19 mouse cellular contexts compared by ENCODE assay signal in genomic region chr2:165305438-165305837, GRCm38 (mm10). TPM values are rescaled to one million over a fixed set of nuclear protein-coding genes. Genes with fewer than 3 reads are reported as not detected.
DNase-seq lines count a peak whose midpoint lies in the region; ATAC-seq and TF ChIP-seq lines count a peak whose summit lies in the region.
"Had no signal": no experiment of that assay in that cellular context is flagged by ENCODE, and none has a peak within 500 bp of the region (broad histone marks: within the 10 kb centered on the region; RNA-seq: fewer than 3 reads in every experiment).

No protein-coding gene starts in this region.

- no peak overlapping the region for H3K4me3 ChIP-seq in kidney, embryonic 15.5 days (replicated peaks)
- H3K4me3 ChIP-seq in lung, embryonic 14.5 days (ENCODE audit: low read depth, low read length) = no peak overlapping the region
- H3K4me3 ChIP-seq in liver, embryonic 13.5 days (replicated peaks) = no peak overlapping the region
- no peak overlapping the region for H3K4me3 ChIP-seq in liver, postnatal 0 days (ENCODE audit: low read depth, low read length)
- H3K4me3 ChIP-seq: embryonic facial prominence, embryonic 12.5 days; forebrain, embryonic 12.5 days; heart, embryonic 15.5 days had no signal

- no peak for TF ChIP-seq CTCF in lung, embryonic 14.5 days (IDR thresholded peaks at IDR 0.05; ENCODE audit: low read depth)
- no peak for TF ChIP-seq CTCF in liver, postnatal 0 days (IDR thresholded peaks at IDR 0.05; ENCODE audit: low read depth)

- peaks cover 94% of the 10 kb centered on the region for H3K36me3 ChIP-seq in kidney, embryonic 15.5 days
- H3K36me3 ChIP-seq in lung, embryonic 14.5 days (ENCODE audit: insufficient read depth) = peaks cover 69% of the 10 kb centered on the region
- peaks cover 42% of the 10 kb centered on the region for H3K36me3 ChIP-seq in liver, embryonic 13.5 days
- peaks cover 36% of the 10 kb centered on the region for H3K36me3 ChIP-seq in liver, postnatal 0 days (replicated peaks; ENCODE audit: insufficient read depth, low read length)

- H3K27me3 ChIP-seq in kidney, embryonic 15.5 days = no peaks in the 10 kb centered on the region
- H3K27me3 ChIP-seq in lung, embryonic 14.5 days (ENCODE audit: insufficient read depth, low read length) = no peaks in the 10 kb centered on the region
- no peaks in the 10 kb centered on the region for H3K27me3 ChIP-seq in liver, embryonic 13.5 days
- H3K27me3 ChIP-seq in liver, postnatal 0 days (ENCODE audit: insufficient read depth, low read length) = no peaks in the 10 kb centered on the region
- H3K27me3 ChIP-seq: embryonic facial prominence, embryonic 12.5 days; forebrain, embryonic 12.5 days; heart, embryonic 15.5 days had no signal

- peaks cover 25% of the 10 kb centered on the region for H3K4me1 ChIP-seq in kidney, embryonic 15.5 days
- H3K4me1 ChIP-seq in lung, embryonic 14.5 days (ENCODE audit: insufficient read depth) = no peaks in the 10 kb centered on the region
- H3K4me1 ChIP-seq in liver, embryonic 13.5 days (replicated peaks) = peaks cover 18% of the 10 kb centered on the region; the same call in 1 of the 2 replicates
- peaks cover 3% of the 10 kb centered on the region for H3K4me1 ChIP-seq in liver, postnatal 0 days (ENCODE audit: insufficient read depth)
- H3K4me1 ChIP-seq: embryonic facial prominence, embryonic 12.5 days; heart, embryonic 15.5 days had no signal

- 0 out of 2 replicates have a peak overlapping the region, but pooled peaks have one; percentile 29 for H3K27ac ChIP-seq in kidney, embryonic 15.5 days
- H3K27ac ChIP-seq in lung, embryonic 14.5 days (ENCODE audit: low read depth) = no peak overlapping the region
- H3K27ac ChIP-seq in liver, embryonic 13.5 days = peak overlapping the region; percentile 34
- H3K27ac ChIP-seq in liver, postnatal 0 days (ENCODE audit: low read depth) = peak overlapping the region; percentile 65
- H3K27ac ChIP-seq: embryonic facial prominence, embryonic 12.5 days; forebrain, embryonic 12.5 days; heart, embryonic 15.5 days had no signal

- no peak for DNase-seq in kidney, postnatal 10 days
- peak; percentile 40 for DNase-seq in lung, embryonic 14.5 days
- DNase-seq in lung, postnatal 14 days = no peak
- no peak for DNase-seq in liver, embryonic 13.5 days
- DNase-seq in liver, postnatal 0 days = no peak
- DNase-seq: adrenal gland, postnatal 10 days; cerebellum, adult 11 months; cerebellum, adult 8-10 months; cerebellum, postnatal 14 days; gastrocnemius, postnatal 10 days; heart, adult 18-20 months; heart, postnatal 14 days had no signal

- WGBS in kidney, embryonic 15.5 days = 87% methylated on average over 8 of the region's 8 CpGs
- 69% methylated on average over 8 of the region's 8 CpGs for WGBS in lung, embryonic 14.5 days
- 75% methylated on average over 8 of the region's 8 CpGs for WGBS in liver, embryonic 13.5 days (ENCODE audit: insufficient replicate concordance)
- 63% methylated on average over 8 of the region's 8 CpGs for WGBS in liver, postnatal 0 days (ENCODE audit: insufficient replicate concordance)

- H3K9me3 ChIP-seq in kidney, embryonic 15.5 days (replicated peaks) = no peaks in the 10 kb centered on the region
- no peaks in the 10 kb centered on the region for H3K9me3 ChIP-seq in lung, embryonic 14.5 days (ENCODE audit: low read depth, low read length)
- no peaks in the 10 kb centered on the region for H3K9me3 ChIP-seq in liver, embryonic 13.5 days (replicated peaks)
- H3K9me3 ChIP-seq in liver, postnatal 0 days (ENCODE audit: low read length) = no peaks in the 10 kb centered on the region
- H3K9me3 ChIP-seq: embryonic facial prominence, embryonic 12.5 days; forebrain, embryonic 12.5 days; heart, embryonic 15.5 days had no signal

- TF ChIP-seq EP300 in liver, postnatal 0 days (IDR thresholded peaks at IDR 0.05; ENCODE audit: low read depth) = no peak

- ATAC-seq in kidney, embryonic 15.5 days (replicated peaks; ENCODE audit: low FRiP score) = no peak
- no peak for ATAC-seq in lung, embryonic 14.5 days (ENCODE audit: insufficient read depth)
- ATAC-seq in liver, embryonic 13.5 days (ENCODE audit: low read depth) = no peak
- ATAC-seq in liver, postnatal 0 days = peak; percentile 75
- no peak for ATAC-seq in erythroid progenitor cell, adult 5-6 weeks (replicated peaks; ENCODE audit: low FRiP score, poor library complexity, severe bottlenecking)
- ATAC-seq: forebrain, embryonic 16.5 days had no signal

- H3K4me2 ChIP-seq in kidney, embryonic 15.5 days = no peak overlapping the region
- H3K4me2 ChIP-seq in lung, embryonic 14.5 days = no peak overlapping the region
- no peak overlapping the region for H3K4me2 ChIP-seq in liver, embryonic 13.5 days
- H3K4me2 ChIP-seq in liver, postnatal 0 days (ENCODE audit: low read depth, low read length) = peak overlapping the region; percentile 22; the same call in 1 of the 2 replicates
- H3K4me2 ChIP-seq: embryonic facial prominence, embryonic 12.5 days; forebrain, embryonic 12.5 days; heart, embryonic 11.5 days; heart, embryonic 15.5 days had no signal

- H3K9ac ChIP-seq in kidney, embryonic 15.5 days = no peak overlapping the region
- H3K9ac ChIP-seq in lung, embryonic 14.5 days = no peak overlapping the region
- no peak overlapping the region for H3K9ac ChIP-seq in liver, embryonic 13.5 days
- H3K9ac ChIP-seq in liver, postnatal 0 days (replicated peaks) = no peak overlapping the region
- H3K9ac ChIP-seq: embryonic facial prominence, embryonic 12.5 days; forebrain, embryonic 12.5 days; heart, embryonic 15.5 days had no signal

RNA-seq across cellular contexts. Expression of gene Slc35c2, which starts 17.8 kb away (rescaled TPM):
- 53.7 and 54.6 TPM in 2 replicates for polyA plus RNA-seq in kidney, embryonic 15.5 days (2015; fragmentation: Nextera tagmentation; extraction: Ambion mirVana)
- polyA plus RNA-seq in lung, embryonic 14.5 days (2014; fragmentation: Nextera tagmentation; extraction: Ambion mirVana) = 51.9 and 52.3 TPM in 2 replicates
- 40.2 and 40.3 TPM in 2 replicates for polyA plus RNA-seq in liver, embryonic 13.5 days (2015; fragmentation: Nextera tagmentation; extraction: Ambion mirVana)
- polyA plus RNA-seq in liver, postnatal 0 days (2015; fragmentation: Nextera tagmentation; extraction: Ambion mirVana) = 29.3 and 30.5 TPM in 2 replicates
- total RNA-seq in erythroid progenitor cell, adult 5-6 weeks (2015; ENCODE audit: low replicate concordance) = 11.9 and 18.0 TPM in 2 replicates
- 5.2 and 10.5 TPM in 2 replicates for total RNA-seq in erythroid progenitor cell, adult 5-6 weeks (2017; ENCODE audit: low replicate concordance)

RNA-seq across cellular contexts. Expression of gene Elmo2, which starts 20.8 kb away (rescaled TPM):
- polyA plus RNA-seq in kidney, embryonic 15.5 days (2015; fragmentation: Nextera tagmentation; extraction: Ambion mirVana) = 71.3 and 82.3 TPM in 2 replicates
- 79.2 and 82.2 TPM in 2 replicates for polyA plus RNA-seq in lung, embryonic 14.5 days (2014; fragmentation: Nextera tagmentation; extraction: Ambion mirVana)
- polyA plus RNA-seq in liver, embryonic 13.5 days (2015; fragmentation: Nextera tagmentation; extraction: Ambion mirVana) = 14.2 and 16.7 TPM in 2 replicates
- polyA plus RNA-seq in liver, postnatal 0 days (2015; fragmentation: Nextera tagmentation; extraction: Ambion mirVana) = 11.0 and 12.3 TPM in 2 replicates
- total RNA-seq in erythroid progenitor cell, adult 5-6 weeks (2015; ENCODE audit: low replicate concordance) = 16.3 and 25.9 TPM in 2 replicates
- 8.6 and 13.1 TPM in 2 replicates for total RNA-seq in erythroid progenitor cell, adult 5-6 weeks (2017; ENCODE audit: low replicate concordance)
